Mouse (Mus musculus): ENCODE data around the gene Rpia.
A peak's percentile ranks its signal among the peaks of the same experiment; 100 is the strongest.
"Not testable (repeated sequence)": the region's sequence is repeated elsewhere in the genome, so short reads cannot be mapped to it uniquely, and the experiment has no call there.

Gene Rpia

DNA sequence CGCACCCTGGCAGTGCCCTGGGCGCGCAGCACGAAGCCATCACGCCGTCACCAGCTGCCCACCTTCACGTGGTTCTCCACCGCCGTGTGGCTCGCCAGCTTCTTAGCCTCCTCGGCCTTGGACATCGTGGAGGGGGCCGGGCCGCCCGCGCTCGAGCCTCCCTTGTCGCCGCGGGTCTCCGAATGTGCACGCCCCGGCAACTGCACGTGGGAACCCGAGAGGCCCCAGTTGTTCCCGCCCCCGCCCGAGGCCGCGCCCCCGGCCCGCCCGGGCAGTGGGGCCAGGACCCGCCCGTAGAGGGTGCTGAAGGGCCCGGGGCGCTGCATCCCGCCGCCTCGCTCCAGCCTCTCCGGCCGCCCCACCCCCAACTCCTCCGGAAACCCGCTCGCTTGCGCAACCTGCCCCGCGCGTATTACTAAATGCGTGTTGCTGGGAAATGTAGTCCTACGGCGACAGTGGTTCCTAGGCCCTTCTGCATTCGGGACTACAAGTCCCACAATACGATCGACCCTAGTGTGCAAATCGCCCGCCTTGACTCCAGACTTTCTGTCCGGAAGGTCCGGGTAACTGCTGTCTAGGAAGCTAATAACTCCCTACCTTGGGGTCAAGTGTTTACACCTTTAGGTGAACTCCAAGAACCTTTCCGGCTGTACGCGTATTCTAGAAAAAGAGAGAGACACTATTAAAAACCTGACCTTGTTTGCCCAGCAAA, at the start of gene Rpia:
TSS of gene Rpia (minus strand) at position 409 of the 712 bp plus-strand sequence.
- peak; percentile 99 for DNase-seq

DNA sequence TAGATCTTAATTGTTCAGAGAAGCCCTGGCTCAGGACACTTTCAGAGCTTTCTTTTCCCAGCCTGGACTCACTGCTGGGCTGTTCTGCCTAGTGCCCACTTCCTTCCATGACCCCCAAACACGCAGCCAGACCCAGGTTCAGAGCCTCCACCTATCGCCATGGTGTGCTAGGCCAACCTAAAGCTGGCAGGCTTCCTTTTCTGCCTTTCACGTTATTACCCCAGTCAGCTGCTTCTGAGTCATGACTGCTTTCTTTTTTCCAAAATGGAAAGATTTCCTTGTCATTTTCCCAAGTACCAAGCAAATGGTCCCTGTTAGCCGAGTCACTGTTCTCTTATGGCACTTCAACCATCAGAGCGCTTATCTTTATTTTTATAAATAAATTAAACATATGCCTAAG, 48.2 kb upstream of the Rpia start:
- DNase-seq: no peak

DNA sequence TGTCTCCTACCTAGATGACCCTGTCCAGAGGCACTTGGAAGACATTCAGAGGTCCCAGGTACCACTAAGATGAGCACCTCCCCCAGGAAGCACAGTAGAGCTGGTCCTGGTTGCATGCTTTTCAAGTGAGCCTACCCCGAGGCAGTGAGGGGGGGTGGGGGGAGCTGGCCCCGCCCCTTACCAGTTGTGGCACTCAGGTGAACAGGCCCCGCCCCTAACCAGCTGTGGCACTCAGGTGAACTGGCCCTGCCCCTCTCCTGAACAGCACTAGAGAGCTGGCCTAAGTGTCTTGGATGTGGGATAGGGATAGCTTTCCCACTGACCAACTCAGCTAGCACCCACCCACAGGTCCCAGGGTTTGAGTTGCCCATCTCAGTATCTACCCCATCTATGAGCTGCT, 46.5 kb upstream of the Rpia start:
- no peak for DNase-seq

DNA sequence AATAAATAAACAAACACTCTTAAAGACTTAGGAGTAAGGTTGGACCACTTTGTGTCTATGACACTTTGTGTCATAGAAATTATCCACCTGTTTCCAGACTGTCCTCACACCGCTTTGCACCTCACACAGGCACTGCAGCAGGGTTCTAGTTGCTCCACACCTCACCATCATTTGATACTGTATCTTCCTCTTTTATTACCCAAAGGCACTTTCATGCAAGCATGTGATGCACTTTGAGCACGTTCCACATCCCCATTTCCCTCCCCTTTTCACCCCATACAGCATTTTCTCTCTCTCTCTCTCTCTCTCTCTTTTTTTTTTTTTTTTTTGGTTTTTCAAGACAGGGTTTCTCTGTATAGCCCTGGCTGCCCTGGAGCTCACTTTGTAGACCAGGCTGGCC, 45.3 kb upstream of the Rpia start:
- DNase-seq: no peak

DNA sequence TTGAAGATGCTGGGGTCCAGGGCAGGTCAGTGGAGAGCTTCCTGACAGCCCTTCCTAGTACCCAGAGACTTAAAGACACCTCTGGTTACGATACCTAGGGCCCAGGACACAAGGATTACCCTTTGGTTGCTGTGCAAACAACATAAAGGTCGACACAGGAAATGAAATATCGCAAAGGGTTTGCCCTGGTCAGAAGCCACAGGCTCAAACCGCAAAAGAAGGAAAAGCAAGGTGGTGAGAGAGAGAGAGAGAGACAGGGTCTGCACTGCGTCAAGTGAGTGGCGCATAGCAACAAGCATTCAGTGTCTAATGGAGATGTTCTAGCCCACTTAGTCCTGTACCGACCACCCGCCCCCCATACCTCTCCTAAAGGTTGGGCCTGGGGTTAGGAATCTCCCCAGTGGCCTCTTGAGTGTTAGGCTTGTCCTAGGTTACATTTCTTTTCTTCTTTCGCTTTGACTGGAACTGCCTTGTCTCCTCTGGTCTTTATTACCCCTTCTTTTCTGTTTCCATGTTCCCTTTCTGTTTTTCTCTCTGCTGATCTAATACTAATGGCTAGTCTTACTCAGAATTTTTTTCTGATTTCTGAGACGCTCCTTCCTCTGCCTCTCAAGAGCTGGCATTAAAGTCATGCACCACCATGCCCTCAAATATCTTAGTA, 39.3 kb upstream of the Rpia start:
- DNase-seq: no peak

DNA sequence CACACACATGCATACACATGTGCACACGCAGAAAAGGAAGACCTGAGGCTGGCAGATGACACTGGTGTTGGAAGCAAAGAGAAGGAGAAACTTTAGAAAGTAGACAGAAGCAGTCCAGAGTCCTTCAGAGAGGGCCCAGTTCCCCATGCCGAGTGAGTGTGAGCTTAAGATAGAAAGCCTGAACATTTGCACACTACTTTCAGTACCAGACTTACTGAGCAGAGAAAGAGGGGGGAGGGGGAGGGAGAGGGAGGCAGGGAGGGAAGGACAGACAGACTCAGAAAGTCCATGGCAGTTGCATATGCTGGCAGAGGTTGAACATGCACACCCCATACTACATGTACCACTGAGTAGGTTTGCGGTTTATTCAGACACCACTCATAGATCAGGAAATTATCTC, 38.5 kb upstream of the Rpia start:
- DNase-seq: no peak

DNA sequence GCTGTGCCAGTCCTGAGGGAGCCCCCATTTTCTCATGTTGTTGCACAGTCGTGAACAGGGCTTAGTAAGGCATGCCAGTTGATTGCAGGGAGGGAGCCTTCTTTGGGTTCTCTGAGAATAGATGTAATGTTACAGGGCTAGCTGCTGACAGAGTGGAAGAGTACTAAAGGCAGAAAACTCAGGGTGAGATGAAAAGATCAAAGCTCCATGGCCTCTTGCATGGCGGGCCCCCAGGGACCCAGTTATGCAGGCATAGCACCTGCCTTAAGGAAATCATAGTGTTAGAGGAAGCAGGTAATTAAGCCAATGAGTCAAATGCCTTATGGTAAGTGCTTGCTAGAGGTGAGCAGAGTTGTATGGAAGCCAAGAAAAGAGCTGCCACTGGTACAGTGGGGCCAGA, 37.4 kb upstream of the Rpia start:
- DNase-seq: no peak

DNA sequence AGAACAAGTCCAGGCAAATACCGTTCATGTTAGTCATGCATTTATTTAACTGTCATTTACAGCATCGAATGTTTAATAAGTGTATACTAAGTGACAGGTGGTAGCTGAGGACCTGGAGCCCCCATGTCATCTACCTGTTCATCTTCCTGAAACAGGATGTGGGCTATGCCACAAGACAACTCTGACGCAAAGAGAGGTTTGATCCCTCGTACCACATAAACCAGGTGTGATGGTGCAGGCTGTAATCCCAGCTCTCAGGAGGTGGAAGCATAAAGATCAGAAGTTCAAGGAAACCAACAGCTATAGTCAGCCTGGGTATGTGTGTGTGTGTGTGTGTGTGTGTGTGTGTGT, 32.9 kb upstream of the Rpia start:
- no peak for DNase-seq

DNA sequence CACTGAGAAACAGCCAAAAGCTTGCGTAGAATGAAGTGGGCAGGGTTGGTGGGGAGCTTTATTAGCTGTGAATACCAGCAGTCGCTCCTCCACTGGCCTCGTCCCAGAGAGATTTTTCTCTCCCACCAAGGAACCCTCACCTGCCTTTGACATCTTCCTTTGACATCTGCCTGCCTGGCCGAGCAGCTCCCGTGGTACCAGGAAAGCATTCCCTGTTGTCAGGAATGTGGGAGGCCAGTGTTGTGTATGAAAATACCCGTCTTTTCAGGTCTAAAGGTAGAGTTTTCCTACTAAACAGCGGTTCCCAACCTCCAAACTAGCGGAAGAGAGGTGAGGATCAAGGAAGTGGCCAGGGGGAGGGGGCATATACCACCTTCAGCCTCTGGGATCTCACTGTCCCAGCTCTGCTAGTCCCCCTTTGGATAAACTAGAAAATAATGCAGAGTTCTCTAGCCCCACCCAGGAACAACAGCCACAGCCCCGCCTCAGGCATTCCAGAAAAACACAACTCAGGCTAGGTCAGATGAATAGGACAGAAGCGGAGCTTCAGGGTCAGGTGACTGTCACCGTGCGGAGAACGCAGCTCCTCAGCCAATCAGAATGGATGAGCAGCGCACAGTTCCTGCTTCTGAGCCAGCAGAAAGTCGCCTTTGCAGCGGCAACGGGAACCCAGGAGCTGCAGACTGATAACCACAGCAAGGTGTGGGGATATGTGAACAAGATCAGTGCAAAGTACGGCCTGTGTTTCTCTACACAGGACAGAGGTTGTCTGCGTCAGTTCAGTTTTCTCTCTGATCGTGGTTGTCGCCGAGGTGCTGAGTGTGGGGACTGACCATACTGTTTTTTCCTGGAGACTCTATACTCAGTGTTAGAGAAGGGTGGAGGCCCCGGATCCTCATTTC, 32.3 kb upstream of the Rpia start:
- DNase-seq: peak; percentile 72

DNA sequence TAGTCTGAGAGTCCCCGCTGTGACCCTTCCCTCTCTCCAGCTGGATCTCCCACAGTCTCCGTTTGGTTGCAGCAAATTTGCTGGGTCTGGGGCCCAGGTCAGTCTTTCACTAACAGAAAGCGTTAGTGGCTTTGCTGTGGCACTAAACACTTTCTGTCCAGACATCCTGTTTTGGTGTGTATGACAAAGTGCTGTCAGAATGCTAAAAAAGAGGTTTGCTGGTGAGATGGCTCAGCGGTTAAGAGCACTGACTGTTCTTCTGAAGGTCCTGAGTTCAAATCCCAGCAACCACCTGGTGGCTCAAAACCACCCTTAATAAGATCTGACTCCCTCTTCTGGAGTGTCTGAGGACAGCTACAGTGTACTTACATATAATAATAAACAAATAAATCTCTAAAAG, 31.2 kb upstream of the Rpia start:
- not testable (repeated sequence) for DNase-seq

DNA sequence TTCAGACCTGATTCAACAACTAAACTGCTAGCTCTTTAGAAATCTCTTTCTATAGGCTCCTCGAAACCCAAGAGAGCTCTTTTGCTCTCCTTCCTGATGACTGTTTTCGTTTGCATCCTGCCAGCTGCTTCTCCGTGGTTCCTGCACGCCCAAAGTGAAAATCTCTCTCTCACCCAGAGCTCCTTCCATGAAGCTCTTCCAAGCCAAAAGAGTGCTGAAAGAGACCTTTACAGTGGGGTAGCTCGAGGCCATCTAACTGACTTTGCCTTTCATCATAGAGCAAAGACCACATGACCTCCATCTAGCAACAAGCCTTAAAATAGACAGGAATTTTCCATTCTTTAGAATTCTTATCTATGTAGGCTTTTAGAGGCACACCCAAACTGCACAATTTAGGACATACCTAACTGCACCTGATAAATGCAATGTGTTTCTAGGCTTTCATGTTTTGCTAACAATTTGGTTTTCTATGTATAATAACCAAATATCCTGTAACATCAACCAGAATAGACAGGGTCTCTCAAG, 30.4 kb upstream of the Rpia start:
- DNase-seq: no peak

DNA sequence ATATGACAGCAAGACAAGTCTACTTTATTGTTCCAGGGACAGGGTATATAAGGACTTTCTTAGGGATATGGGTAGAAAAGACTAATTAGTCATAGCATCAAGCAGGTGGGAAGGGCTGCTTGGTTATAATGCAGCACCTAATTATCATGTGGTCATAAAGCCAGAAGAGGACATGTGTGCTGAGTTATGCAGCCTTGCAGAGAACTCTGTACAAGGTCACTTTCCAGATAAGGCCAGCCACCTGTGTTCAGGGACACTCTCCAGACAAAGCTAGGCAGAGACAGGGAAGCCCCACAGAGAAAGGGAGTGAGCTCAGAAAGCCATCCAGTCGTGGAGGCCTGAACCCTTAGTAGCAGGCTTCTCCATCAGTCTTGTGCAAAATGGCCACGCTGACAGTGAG, 29.5 kb upstream of the Rpia start:
- DNase-seq: no peak

DNA sequence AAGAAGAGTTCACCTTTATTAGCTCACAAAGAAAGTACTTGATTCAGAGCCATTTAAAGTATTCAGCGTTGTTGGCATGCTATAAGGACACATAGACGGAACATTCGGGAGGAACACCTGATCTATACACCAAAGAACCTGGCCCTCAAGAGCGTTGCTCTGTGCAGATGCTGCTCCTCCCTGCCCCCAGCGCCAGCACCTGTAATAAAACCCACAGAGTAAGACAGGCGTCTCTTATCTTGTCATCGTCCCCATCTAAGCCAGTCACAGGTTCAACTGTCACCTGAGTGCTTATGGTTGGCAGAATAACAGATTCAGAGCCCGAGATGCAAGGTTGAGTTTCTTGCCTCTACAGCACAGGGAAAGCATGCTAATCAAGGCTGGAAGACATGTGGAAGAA, 23.4 kb upstream of the Rpia start:
- no peak for DNase-seq

DNA sequence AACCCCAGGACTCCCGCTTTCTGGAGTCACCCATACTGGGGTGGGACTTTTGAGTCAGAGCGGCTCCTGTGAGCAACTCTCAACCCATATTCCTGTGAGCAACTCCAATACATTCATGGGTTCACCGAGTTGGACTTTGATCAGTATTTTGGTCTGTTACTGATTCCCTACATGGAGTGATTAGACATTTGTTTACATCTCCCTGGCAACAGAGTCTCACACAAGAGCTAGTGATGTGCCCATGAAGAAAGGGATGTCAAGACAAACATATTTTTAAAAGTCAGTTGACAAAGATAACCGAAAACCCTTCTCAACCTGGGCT, 22.6 kb upstream of the Rpia start:
- no peak for DNase-seq

DNA sequence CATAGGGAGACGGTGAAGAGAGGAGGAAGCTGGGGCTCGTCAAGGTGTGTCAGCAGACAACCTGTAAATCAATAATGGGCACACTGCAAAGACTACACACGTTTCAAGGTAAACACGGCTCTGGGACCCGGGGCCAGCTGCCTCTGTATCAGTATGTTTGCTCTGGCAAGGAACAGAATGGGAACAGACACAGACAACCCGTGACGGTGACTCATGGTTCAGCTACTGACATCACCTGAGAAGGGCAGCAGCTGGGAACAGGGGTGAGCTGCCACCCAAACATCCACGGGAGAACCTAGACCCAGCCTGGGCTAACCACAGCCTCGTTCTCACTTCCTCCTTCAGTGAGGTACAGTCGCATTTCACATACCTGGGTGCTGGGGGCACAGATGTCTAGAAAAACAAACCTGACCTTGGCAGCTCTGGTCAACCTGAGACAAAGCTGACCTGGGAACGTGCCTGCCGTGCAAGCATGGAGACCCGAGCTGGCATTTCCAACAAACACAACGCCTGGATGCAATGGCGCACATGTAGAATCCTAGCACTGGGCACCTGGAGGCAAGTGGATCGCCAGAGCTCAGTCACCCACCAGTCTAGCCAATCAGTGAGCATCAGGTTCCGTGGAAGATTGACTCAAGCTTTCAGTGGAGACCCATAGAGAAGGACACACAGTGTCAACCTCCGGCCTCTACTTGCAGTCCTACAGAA, 22.0 kb upstream of the Rpia start:
- peak; percentile 12 to 33 for DNase-seq

DNA sequence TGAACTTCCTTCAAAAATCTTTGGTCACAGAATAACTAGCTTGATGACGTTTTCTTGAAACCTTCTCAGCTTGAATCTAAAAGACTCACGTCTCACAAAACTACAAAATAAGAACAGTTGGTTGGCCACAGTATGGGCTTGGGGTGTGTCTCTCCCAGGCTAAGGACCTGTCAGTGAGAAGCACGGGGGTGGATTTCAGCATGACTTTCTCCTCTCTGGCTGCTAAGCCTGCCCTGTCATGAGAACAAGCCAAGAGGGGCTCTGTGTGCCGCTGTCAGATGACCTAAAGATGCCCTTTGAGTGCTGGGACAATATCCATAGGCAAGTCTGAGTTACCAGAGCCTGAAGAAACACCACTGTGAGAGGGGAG, 20.5 kb upstream of the Rpia start:
- no peak for DNase-seq

DNA sequence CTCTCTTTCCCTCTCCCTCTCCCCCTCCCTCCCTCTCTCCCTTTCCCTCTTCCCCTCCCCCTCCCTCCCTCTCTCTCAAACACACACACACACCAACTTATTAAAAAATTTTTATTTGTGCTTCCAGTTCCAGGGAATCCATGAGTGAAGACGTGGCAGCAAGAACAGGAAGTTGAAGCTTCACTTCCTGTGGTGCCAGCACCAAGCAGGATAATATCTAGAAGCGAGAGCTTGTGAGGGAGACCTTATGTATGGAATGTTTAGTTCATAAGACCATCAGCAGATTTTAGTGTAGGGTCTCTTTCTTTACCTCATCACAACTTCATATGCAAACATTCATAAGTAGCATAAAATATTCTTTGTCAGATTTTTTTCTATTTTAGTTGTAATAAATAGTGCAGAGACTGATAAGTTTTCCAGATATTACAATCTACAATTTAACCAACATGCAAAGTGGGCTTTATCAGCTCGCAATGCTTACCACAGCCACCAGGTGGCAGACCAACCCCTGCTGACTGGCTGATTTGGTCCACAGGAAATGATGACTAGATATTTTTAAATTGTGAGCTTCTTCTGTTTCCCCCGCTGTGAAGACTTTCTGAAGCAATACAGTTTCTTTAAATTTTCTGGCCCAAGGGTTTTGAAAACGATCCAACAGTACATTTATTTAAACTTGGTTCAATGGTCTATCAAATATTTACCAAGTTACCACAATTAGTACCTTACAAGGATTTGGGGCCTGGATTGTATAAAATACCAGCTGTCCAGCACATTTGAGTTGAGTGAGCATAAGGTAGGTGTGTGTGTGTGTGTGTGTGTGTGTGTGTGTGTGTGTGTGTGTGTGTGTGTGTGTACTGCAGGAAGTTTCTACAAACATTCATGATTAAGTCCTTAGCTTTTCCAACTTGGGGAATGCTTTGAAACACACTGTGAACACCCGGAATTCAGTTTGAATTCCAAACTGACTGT, 19.8 kb upstream of the Rpia start:
- peak; percentile 73 to 85 for DNase-seq

DNA sequence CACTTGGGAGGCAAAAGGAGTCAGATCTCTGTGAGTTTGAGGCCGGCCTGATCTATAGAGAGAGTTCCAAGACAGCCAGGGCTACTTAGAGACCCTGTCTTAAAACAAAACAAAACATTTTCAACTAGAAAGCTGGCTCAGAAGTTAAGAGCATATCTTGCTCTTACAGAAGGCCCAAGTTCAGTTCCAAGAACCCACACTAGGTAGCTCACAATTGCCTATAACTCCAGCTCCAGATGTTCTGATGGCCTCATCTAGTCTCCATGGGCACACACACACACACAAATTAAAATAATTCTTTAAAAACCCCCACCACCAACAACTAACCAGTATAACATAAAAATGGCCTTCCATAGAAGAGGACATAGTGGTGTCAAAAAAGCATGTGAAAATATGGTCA, 18.5 kb upstream of the Rpia start:
- DNase-seq: no peak

DNA sequence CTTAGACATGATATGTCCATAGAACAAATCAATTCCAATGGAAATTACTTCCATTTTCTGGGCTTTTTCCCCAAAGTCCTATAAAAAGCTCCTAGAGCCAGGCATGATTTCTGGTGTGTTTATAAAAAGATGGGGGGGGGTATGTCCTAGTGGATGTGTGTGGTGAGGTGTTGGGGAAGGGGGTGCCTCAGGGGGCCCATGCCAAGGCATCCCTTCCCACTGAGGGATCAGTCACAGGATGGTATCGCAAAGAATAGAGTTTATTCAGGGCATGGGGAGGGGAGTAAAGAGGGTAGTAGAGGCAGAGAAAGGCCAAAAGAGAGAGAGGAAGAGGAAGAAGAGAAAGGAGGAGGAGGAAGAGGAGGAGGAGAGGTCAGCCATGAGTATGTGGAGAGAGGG, 14.5 kb upstream of the Rpia start:
- DNase-seq: no peak

DNA sequence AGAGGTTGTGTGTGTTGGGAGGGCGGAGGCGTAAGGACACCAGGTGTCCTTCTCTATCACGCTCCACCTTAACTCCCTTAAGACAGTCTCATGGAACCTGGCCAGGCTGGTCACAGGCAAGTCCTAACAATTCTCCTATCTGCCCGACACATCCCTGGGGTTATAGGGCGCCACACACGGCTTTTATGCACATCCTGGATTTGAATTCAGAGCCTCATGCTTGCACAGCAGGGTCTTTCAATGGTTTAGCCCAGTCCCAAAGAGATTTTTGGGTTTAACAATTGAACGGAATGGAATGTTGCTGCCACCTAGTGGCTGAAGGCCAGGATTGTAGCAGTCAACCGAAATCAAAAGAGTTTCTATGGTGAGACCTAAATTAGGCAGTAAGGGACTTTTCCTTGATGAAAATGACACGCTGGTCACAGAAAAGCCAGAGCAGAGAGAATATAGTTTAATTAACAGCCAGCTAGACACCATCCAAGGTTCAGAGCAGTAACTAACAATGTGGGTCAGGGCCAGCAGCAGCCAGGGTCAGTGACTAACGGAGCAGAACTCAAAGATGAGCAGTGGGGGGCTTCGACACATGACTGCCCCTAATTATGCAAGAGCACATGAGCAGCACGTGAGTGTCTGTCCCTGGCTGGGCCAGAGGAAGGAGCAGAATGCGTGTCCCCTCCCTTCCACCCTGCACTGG, 13.9 kb upstream of the Rpia start:
- DNase-seq: peak; percentile 33 to 73

DNA sequence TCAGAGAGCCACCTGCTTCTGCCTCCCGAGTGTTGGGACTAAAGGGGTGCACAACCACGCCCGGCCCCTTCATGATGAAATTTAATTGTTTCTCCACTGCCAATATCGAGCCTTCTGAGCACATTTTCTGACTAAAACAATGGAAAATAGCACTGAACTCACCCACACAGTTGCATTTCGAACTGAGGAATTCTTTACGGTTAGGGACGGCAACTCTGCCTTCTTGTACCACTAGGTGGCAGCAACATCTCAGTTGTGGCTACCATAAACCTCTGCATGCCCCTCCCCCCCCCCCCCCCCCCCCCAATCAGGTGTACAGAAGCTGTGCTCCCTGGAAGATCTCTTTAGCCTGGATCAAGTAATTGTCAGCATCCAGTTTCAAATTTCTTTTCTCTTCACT, 13.2 kb upstream of the Rpia start:
- peak in 1 of 2 experiments; percentile 73 for DNase-seq
